Mouse (Mus musculus) MEL (cell line): ENCODE measurements at regions not wholly inside any gene's neighbourhood (a gene's known extent, or its start where the extent isn't known, plus 50 kb on each side); places are given as distances from the start of the nearest gene placed in this dataset.

Experiments
- DNase-seq: peaks from one replicate; pipeline ENCODE4 v3.0.0; 2011; ENCODE audit warnings: low read depth, low spot score
- H3K27ac ChIP-seq: 2 replicates; pipeline ENCODE4 v1.5.1; 2012; ENCODE audit warnings: low read depth, mild to moderate bottlenecking, control low read depth, low read length, moderate library complexity; ENCODE audit not compliant: control insufficient read depth
- H3K27me3 ChIP-seq, 2 experiments: fragments of 150-350 bp in 1 of 2; sonication (generic) in 1 of 2; 2 replicates each; pipeline ENCODE4 v1.6.1; 2012; ENCODE audit warnings: low read length in 2 of 2, mild to moderate bottlenecking in 2 of 2, improper control_type of control experiment in 1 of 2, moderate library complexity in 1 of 2; ENCODE audit not compliant: insufficient read depth in 2 of 2, control insufficient read depth in 1 of 2
- H3K36me3 ChIP-seq, 2 experiments: 2 replicates each; pipeline ENCODE4 v1.6.1; 2012 to 2014; ENCODE audit warnings: low read length in 2 of 2, improper control_type of control experiment in 1 of 2, inconsistent platforms in 1 of 2, mild to moderate bottlenecking in 1 of 2; ENCODE audit not compliant: insufficient read depth in 2 of 2, control insufficient read depth in 1 of 2
- H3K4me1 ChIP-seq, 2 experiments: fragments of 150-350 bp in 1 of 2; sonication (generic) in 1 of 2; 2 replicates each; pipeline ENCODE4 v1.6.1; 2012; ENCODE audit warnings: low read length in 2 of 2, improper control_type of control experiment in 1 of 2, mild to moderate bottlenecking in 1 of 2; ENCODE audit not compliant: insufficient read depth in 2 of 2, control insufficient read depth in 1 of 2
- H3K4me3 ChIP-seq, 2 experiments: fragments of 150-350 bp in 1 of 2; sonication (generic) in 1 of 2; 2 replicates each; pipeline ENCODE4 v1.5.1; 2012; ENCODE audit warnings: low read depth in 2 of 2, low read length in 2 of 2, mild to moderate bottlenecking in 2 of 2, moderate library complexity in 2 of 2, control low read depth in 1 of 2, improper control_type of control experiment in 1 of 2; ENCODE audit not compliant: control insufficient read depth in 1 of 2, insufficient read depth in 1 of 2
- H3K79me2 ChIP-seq: 2 replicates; pipeline ENCODE4 v1.6.1; 2012; ENCODE audit warnings: mild to moderate bottlenecking, low read length, moderate library complexity; ENCODE audit not compliant: control insufficient read depth, poor library complexity, insufficient read depth
- H3K9ac ChIP-seq: 2 replicates; pipeline ENCODE4 v1.6.1; 2012; ENCODE audit warnings: low read depth, mild to moderate bottlenecking, control low read depth, low read length, moderate library complexity; ENCODE audit not compliant: control insufficient read depth, poor library complexity, severe bottlenecking
- H3K9me3 ChIP-seq: fragments of 150-350 bp; sonication (generic); replicated peaks from 2 replicates; pipeline ENCODE4 v1.6.1; 2012; ENCODE audit warnings: mild to moderate bottlenecking, low read length, improper control_type of control experiment, moderate library complexity; ENCODE audit not compliant: insufficient read depth
- ELF1 ChIP-seq: IDR thresholded peaks from 2 replicates; pipeline ENCODE4 v1.6.1; 2014; ENCODE audit warnings: low read depth, mild to moderate bottlenecking, inconsistent platforms, low read length, improper control_type of control experiment, moderate library complexity
- ETS1 ChIP-seq: IDR thresholded peaks from 2 replicates; pipeline ENCODE4 v1.6.1; 2012; ENCODE audit warnings: low read depth, mild to moderate bottlenecking, inconsistent platforms, low read length, improper control_type of control experiment, moderate library complexity
- GABPA ChIP-seq: IDR thresholded peaks from 2 replicates; pipeline ENCODE4 v1.6.1; 2012; ENCODE audit warnings: low read depth, mild to moderate bottlenecking, inconsistent platforms, low read length, improper control_type of control experiment, moderate library complexity
- HCFC1 ChIP-seq: IDR thresholded peaks from 2 replicates; pipeline ENCODE4 v1.6.1; 2012; ENCODE audit warnings: low read depth, mild to moderate bottlenecking, inconsistent platforms, low read length, improper control_type of control experiment, moderate library complexity
- KAT2A ChIP-seq: conservative IDR thresholded peaks from 2 replicates; pipeline ENCODE4 v1.6.1; 2012; ENCODE audit warnings: low read depth, low read length, improper control_type of control experiment, inconsistent platforms
- MXI1 ChIP-seq: IDR thresholded peaks from 2 replicates; pipeline ENCODE4 v1.6.1; 2011; ENCODE audit warnings: mild to moderate bottlenecking, low read depth, low read length, improper control_type of control experiment
- MYC ChIP-seq: IDR thresholded peaks from 2 replicates; pipeline ENCODE4 v1.6.1; 2011; ENCODE audit warnings: low read depth, mild to moderate bottlenecking, low read length, improper control_type of control experiment, moderate library complexity
- NELFE ChIP-seq: IDR thresholded peaks from 2 replicates; pipeline ENCODE4 v1.6.1; 2011; ENCODE audit warnings: low read depth, low read length, improper control_type of control experiment
- NRF1 ChIP-seq: IDR thresholded peaks from 2 replicates; pipeline ENCODE4 v1.6.1; 2014; ENCODE audit warnings: low read depth, mild to moderate bottlenecking, inconsistent platforms, low read length, improper control_type of control experiment, moderate library complexity; ENCODE audit not compliant: poor library complexity, insufficient read depth, severe bottlenecking
- POLR2A ChIP-seq, 2 experiments: IDR thresholded peaks; 2 replicates each; pipeline ENCODE4 v1.6.1; 2011 to 2012; ENCODE audit warnings: low read length in 2 of 2, mild to moderate bottlenecking in 2 of 2, control low read depth in 1 of 2, improper control_type of control experiment in 1 of 2, low read depth in 1 of 2, moderate library complexity in 1 of 2; ENCODE audit not compliant: control insufficient read depth in 1 of 2, insufficient read depth in 1 of 2, poor library complexity in 1 of 2
- RCOR1 ChIP-seq: IDR thresholded peaks from 2 replicates; pipeline ENCODE4 v1.6.1; 2012; ENCODE audit warnings: low read depth, mild to moderate bottlenecking, inconsistent platforms, low read length, improper control_type of control experiment
- SIN3A ChIP-seq: IDR thresholded peaks from 2 replicates; pipeline ENCODE4 v1.6.1; 2012; ENCODE audit warnings: low read length, improper control_type of control experiment, inconsistent platforms
- USF1 ChIP-seq: IDR thresholded peaks from 2 replicates; pipeline ENCODE4 v1.6.1; 2014; ENCODE audit warnings: low read depth, mild to moderate bottlenecking, inconsistent platforms, low read length, improper control_type of control experiment, moderate library complexity
- USF2 ChIP-seq, 2 experiments: IDR thresholded peaks; 2 replicates each; pipeline ENCODE4 v1.6.1; 2011 to 2012; ENCODE audit warnings: improper control_type of control experiment in 2 of 2, low read length in 2 of 2, borderline replicate concordance in 1 of 2, inconsistent platforms in 1 of 2, low read depth in 1 of 2, mild to moderate bottlenecking in 1 of 2; ENCODE audit not compliant: insufficient read depth in 1 of 2
- ZC3H11A ChIP-seq: IDR thresholded peaks from 2 replicates; pipeline ENCODE4 v1.6.1; 2012; ENCODE audit warnings: low read depth, mild to moderate bottlenecking, inconsistent platforms, low read length, improper control_type of control experiment
- ZKSCAN1 ChIP-seq: IDR thresholded peaks from 2 replicates; pipeline ENCODE4 v1.6.1; 2012; ENCODE audit warnings: low read depth, mild to moderate bottlenecking, inconsistent platforms, low read length, improper control_type of control experiment, moderate library complexity

- Histone ChIP-seq H3K9me3 (no peaks in the 10 kb centered on the region), H3K4me1 (no peaks in the 10 kb centered on the region), H3K36me3 (no peaks in the 10 kb centered on the region), H3K79me2 (no peaks in the 10 kb centered on the region), H3K27me3 (no peaks in the 10 kb centered on the region), H3K27ac (no peak overlapping the region), H3K9ac (no peak overlapping the region), H3K4me3 (no peak overlapping the region)
- DNase-seq: no peak
- TF ChIP-seq GABPA (no peak), MYC (no peak), ETS1 (no peak), USF1 (no peak), ELF1 (no peak)
These were observed 399.8 kb downstream of the Cdk5rap2 start for GRCm38 (mm10) chr4:70010466-70010865.

- Histone ChIP-seq H3K4me1 (no peaks in the 10 kb centered on the region), H3K27ac (no peak overlapping the region)
- TF ChIP-seq NRF1 (no peak), NELFE (no peak), SIN3A (no peak), MYC (no peak), KAT2A (no peak), ZC3H11A (no peak), ZKSCAN1 (no peak), MXI1 (no peak)
These were observed 405.3 kb downstream of the Cdk5rap2 start for GRCm38 (mm10) chr4:70004966-70005365.

DNA sequence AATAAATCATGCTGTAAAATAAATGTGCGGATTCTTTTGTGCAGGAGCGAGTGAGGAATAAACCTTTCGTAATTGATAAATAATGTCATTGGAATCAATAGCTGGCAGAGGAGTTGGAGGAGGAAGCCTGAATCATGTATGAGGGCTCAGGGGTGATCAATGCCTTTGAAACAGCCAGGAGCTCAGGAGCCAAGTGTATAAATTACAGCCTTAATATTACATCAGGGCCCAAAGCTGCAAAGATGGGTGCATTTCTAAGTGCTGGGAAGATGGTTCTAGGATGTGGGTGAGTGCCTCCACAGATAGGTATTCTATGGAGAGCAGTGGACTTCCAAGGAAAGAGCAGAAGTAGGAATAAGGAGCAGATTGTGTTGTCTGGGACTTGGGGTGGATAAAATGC, 417.0 kb downstream of the Cdk5rap2 start:
- no peak for DNase-seq
- Histone ChIP-seq H3K36me3 (no peaks in the 10 kb centered on the region), H3K4me3 (no peak overlapping the region), H3K27ac (no peak overlapping the region), H3K4me1 (no peaks in the 10 kb centered on the region), H3K27me3 (no peaks in the 10 kb centered on the region)
- TF ChIP-seq HCFC1: no peak
- no peak for TF ChIP-seq USF2 (IDR thresholded peaks at IDR 0.05; ENCODE audit: borderline replicate concordance in 1 of 2, insufficient read depth in 1 of 2, low read depth in 1 of 2, low read length in 2 of 2)
- no peak for TF ChIP-seq RCOR1
- TF ChIP-seq MYC: no peak
- no peak for TF ChIP-seq POLR2A (IDR thresholded peaks at IDR 0.05; ENCODE audit: control insufficient read depth in 1 of 2, insufficient read depth in 1 of 2, low read depth in 1 of 2, low read length in 2 of 2, poor library complexity in 1 of 2)
- TF ChIP-seq, all 39 proteins: peak for 0
- H3K79me2 ChIP-seq: no peaks in the 10 kb centered on the region
- H3K9ac ChIP-seq: no peak overlapping the region
- H3K9me3 ChIP-seq: no peaks in the 10 kb centered on the region

More at GRCm38 (mm10) chr4:70004966-70005365, 405.3 kb downstream of the Cdk5rap2 start:
- no peaks in the 10 kb centered on the region for H3K36me3 ChIP-seq
- H3K9me3 ChIP-seq: no peaks in the 10 kb centered on the region
- no peaks in the 10 kb centered on the region for H3K79me2 ChIP-seq
- no peak for DNase-seq
- H3K9ac ChIP-seq: no peak overlapping the region
- H3K27me3 ChIP-seq: no peaks in the 10 kb centered on the region
- H3K4me3 ChIP-seq: no peak overlapping the region
